Mouse (Mus musculus): ENCODE results near the gene Slc27a4. TPM values are rescaled to one million over a fixed set of nuclear protein-coding genes. Genes with fewer than 3 reads are reported as not detected.

Slc27a4 gene
- total RNA-seq, 2 experiments from 2014 or later = 93.4 to 96.7 TPM

- intact Hi-C loops (cut with DNase I) = no loop called here
These were observed 15.2 kb downstream of the Slc27a4 start for GRCm38 (mm10) chr2:29817426-29818232.

GRCm38 (mm10) chr2:29819363-29819762, 16.9 kb downstream of the Slc27a4 start:
- intact Hi-C loops (cut with DNase I) = loop anchor here (1.0 kb wide), 1 partner anchor 40 kb away; no protein-coding TSS in a partner anchor

More at GRCm38 (mm10) chr2:29817426-29818232, 15.2 kb downstream of the Slc27a4 start:
- peak; percentile 92 to 94 for DNase-seq (ENCODE audit: low spot score in 2 of 2)

DNA sequence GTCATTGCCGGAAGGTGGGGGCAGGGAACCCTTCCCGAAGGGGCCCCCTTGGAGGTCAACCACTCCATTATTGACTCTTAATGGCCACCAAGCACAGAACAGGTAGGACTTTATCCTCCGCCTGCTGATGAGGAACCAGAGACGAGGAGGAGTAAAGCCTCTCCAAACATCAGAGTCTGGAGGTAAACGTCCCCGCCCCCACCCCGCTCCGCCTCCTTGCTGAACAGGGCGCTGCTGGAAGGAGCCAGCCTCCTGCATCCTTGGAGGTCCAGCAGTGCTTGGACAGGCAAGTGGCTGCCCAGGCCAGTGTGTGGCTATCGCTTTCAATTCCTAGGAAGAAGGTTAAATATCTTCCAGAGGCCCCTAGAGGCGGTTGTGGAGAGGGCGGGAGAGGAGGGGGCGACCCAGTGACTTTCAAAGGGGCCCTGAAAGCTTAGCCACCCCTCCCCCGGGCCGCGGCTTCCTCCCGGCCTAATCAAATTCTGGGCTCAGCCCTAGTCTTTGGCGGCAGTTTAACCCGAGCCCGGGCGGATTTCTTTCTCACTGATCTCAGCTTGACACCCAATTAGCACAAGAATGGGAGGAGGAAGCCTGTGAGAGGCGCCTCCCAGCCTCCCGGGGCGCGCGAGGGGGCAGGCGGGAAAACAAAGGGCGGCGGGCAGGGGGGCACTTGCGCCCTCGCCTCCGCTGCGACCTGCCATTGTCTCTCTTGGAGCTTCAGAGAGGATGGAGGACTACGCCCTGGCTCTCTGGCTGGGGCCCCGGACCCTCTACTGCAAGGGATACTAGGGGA, 17.8 kb downstream of the Slc27a4 start, which contains the start of gene Urm1:
Urm1 (plus strand) TSS at position 51 of the 793 bp plus-strand sequence.
- intact Hi-C loops (cut with DNase I) = no loop called here
- peak; percentile 59 to 66 for DNase-seq (ENCODE audit: low spot score in 2 of 2)

More at GRCm38 (mm10) chr2:29819363-29819762, 16.9 kb downstream of the Slc27a4 start:
- no peak for DNase-seq (ENCODE audit: low spot score in 2 of 2)

DNA sequence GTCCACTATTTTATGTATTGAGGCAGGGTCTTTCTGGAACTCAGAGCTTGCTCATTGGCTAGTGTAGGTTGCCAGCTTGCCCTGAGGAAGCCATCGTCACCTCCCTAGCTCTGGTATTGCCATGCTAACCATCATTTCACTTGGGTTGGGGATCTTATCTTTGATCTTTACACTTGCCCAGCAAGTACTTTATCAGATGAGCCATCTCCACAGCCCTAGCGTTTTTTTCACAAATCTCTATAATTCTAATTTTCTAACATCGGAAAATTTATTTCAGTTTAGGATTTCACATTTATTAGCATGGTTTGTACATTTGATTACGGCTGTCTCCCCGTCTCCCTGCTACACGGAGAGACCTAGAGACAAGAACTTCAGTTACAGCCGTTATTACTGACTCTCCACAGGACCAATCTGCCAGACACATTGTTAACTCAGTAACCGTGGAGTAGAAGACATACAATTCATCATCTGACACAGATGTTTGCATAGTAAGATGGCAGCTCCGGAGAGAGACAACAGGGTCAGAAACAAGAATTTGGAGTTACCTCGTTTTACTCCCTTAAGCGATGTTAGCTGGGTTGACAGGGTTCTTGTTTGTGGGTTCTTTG, 24.0 kb downstream of the Slc27a4 start:
- no peak for DNase-seq (ENCODE audit: low spot score in 2 of 2)
- intact Hi-C loops (cut with DNase I) = no loop called here

DNA sequence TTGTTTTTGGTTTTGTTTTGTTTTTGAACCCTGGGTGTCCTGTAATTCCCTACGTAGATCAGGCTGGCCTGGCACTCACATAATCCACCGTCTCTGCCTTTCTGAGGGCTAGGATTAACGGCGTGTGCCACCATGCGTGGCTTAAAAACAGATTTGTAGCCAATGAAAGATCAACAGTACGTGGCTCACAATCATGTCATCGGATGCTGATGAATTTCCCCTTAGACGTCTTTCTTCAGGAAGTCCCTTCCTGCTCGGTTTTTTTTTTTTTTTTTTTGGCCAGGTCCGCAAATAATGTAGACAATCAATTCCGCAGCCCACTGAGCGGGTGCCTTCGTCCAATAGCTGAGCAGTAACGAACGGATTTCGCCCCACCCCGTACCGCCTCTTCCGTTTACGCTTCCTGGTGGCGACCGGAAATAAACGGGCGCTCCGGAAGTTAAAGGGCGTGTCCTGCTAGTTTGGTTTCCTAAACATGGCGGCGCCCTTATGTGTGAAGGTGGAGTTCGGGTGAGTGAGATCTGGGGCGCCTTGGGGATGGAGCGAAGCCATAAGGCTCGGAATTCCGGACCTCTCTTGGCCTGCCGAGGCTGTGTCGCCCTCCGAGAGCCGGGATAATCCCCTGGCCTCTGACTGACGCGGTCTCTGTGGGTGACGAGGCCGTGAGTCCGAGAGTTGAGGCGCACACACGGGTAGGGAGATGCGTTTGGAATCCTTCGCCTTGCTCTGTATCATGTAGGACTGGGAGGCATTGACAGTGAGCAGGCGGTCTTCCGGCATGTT, 24.7 kb downstream of the Slc27a4 start:
- peak; percentile 96 to 97 for DNase-seq (ENCODE audit: low spot score in 2 of 2)
- intact Hi-C loops (cut with DNase I) = no loop called here

DNA sequence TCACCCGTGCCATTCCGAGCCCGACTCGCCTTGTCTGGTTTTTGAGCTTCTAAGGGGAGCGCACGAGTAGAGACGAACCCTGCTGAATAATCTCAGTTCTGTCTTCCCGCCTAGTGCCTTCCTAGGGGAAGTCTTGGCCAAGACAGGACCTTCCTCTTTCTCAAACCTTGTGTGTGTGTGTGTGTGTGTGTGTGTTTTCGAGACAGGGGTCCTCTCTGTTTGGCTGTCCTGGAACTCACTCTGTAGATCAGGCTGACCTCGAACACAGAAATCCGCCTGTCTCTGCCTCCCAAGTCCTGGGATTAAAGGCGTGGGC, 25.2 kb downstream of the Slc27a4 start:
- intact Hi-C loops (cut with DNase I) = no loop called here
- no peak for DNase-seq (ENCODE audit: low spot score in 2 of 2)

DNA sequence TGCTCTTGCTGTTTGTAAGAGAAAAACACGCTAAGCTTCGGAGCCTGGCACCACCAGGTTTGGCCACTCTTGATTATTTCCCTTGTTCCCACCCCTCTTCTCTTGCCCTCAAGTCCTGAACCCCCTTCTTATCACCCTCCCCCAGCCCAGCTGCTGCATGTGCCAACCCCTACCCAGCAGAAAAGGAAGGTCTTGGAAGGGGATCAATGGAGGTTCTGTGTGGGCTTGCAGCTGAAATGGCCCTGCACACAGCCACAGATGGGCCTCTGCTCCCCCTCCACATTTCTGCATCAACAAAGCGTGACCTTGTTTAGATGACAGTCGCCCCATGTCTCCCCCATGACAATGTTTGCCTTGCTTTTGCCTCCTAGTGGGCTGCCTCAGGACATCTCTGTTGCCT, 28.7 kb downstream of the Slc27a4 start:
- intact Hi-C loops (cut with DNase I) = no loop called here
- peak; percentile 39 to 58 for DNase-seq (ENCODE audit: low spot score in 2 of 2)

- no peak for DNase-seq (ENCODE audit: low spot score in 2 of 2)
- intact Hi-C loops (cut with DNase I) = no loop called here
These were observed 31.4 kb downstream of the Slc27a4 start for GRCm38 (mm10) chr2:29833796-29834195.

- no peak for DNase-seq (ENCODE audit: low spot score in 2 of 2)
- intact Hi-C loops (cut with DNase I) = no loop called here
These were observed 33.0 kb downstream of the Slc27a4 start for GRCm38 (mm10) chr2:29835391-29835899.

DNA sequence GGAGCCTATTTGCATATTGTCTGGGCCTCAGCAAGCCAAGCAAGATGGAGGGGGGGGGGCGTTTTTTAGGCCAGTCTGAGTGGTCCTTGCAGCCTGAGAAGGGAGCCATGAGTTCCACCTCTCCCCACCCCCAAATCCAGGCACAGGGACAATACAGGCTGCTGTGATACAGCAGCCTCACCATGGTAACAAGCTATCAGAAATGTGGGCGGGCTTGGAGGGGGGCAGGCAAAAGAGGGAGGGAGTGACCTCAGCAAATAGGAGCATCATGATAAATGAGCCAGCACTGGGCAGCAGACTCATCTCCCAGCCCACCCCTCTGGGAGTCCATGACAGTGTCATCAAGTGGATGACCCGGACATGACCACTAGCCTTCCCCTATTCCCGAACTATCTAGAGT, 37.0 kb downstream of the Slc27a4 start:
- DNase-seq (ENCODE audit: low spot score in 2 of 2) = no peak

GRCm38 (mm10) chr2:29843231-29844105, 41.0 kb downstream of the Slc27a4 start:
- DNase-seq (ENCODE audit: low spot score in 2 of 2) = peak in 1 of 2 experiments; percentile 77
- intact Hi-C loops (cut with DNase I) = no loop called here

More for the DNA sequence above, 37.0 kb downstream of the Slc27a4 start:
- intact Hi-C loops (cut with DNase I) = no loop called here

- intact Hi-C loops (cut with DNase I) = no loop called here
- DNase-seq (ENCODE audit: low spot score in 2 of 2) = no peak
These were observed 41.7 kb downstream of the Slc27a4 start for GRCm38 (mm10) chr2:29844115-29844514.

DNA sequence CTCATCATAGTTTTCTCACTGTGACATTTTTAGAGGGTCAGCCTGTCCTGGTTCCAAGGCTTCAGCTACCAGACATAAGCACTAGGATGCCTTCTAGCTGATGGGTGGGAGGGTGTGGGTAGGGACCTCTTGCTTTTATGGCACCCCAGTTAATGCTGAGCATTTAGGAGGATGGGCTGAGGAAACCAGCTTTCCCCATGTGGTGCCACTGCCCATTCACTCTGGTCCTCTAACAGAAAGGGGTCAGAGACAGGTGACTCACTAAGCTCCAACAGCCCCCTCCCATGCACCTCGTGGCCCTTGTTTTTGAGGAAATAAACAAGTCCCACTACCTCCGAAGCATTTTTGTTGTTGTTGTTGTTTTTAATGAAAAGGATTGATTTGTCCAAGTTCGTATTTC, 42.2 kb downstream of the Slc27a4 start:
- DNase-seq (ENCODE audit: low spot score in 2 of 2) = no peak
- intact Hi-C loops (cut with DNase I) = no loop called here

- DNase-seq (ENCODE audit: low spot score in 2 of 2) = no peak
- intact Hi-C loops (cut with DNase I) = no loop called here
These were observed 43.2 kb downstream of the Slc27a4 start for GRCm38 (mm10) chr2:29845636-29846035.

- intact Hi-C loops (cut with DNase I) = no loop called here
- peak in 1 of 2 experiments; percentile 51 for DNase-seq (ENCODE audit: low spot score in 2 of 2)
These were observed 43.8 kb downstream of the Slc27a4 start for GRCm38 (mm10) chr2:29846061-29846853.

GRCm38 (mm10) chr2:29846911-29847310, 44.5 kb downstream of the Slc27a4 start:
- DNase-seq (ENCODE audit: low spot score in 2 of 2) = no peak
- intact Hi-C loops (cut with DNase I) = no loop called here

DNA sequence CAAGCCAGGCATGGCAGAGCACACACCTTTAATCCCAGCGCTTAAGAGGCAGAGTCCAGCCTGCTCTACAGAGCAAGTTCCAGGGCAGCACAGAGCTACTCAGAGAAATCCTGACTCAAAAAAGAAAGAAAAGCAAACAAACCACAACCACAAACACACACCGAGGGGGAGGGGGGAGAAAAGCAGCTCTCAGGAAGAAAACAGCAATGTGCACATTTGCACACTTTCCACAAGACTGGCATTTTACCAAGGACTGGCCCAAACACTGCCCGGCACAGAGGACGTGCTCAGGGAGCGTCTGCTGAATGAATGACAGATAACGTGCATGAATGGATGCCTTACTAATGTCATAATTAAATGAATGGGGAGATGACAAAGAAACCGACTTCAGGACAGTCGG, 46.6 kb downstream of the Slc27a4 start:
- intact Hi-C loops (cut with DNase I) = no loop called here
- DNase-seq (ENCODE audit: low spot score in 2 of 2) = no peak
